Mouse (Mus musculus): ENCODE results near the gene Otud3. TPM values are rescaled to one million over a fixed set of nuclear protein-coding genes. Genes with fewer than 3 reads are reported as not detected.

Gene Otud3
- polyA plus RNA-seq, 1 experiment: 10.3 TPM

GRCm38 (mm10) chr4:138892655-138893054, 21.1 kb downstream of the Otud3 start:
- Histone ChIP-seq H3K4me3 (ENCODE audit: low read depth, low read length) (no peak overlapping the region), H3K27ac (ENCODE audit: insufficient read depth, low read depth, low read length) (no peak overlapping the region), H3K4me1 (ENCODE audit: control insufficient read depth, insufficient read depth, insufficient read length, low read length) (no peaks in the 10 kb centered on the region), H3K27me3 (ENCODE audit: control insufficient read depth, insufficient read depth, low read length) (no peaks in the 10 kb centered on the region), H3K36me3 (ENCODE audit: control insufficient read depth, insufficient read depth, low read length) (peaks cover 49% of the 10 kb centered on the region)
- TF ChIP-seq CTCF (IDR thresholded peaks at IDR 0.05; ENCODE audit: extremely low read depth, insufficient read length, insufficient replicate concordance, low read depth, low read length) (no peak), POLR2A (IDR thresholded peaks at IDR 0.05; ENCODE audit: low read depth, low read length) (no peak)
- 72% methylated on average over 6 of the region's 6 CpGs for WGBS

GRCm38 (mm10) chr4:138889635-138890034, 24.1 kb downstream of the Otud3 start:
- no peaks in the 10 kb centered on the region for H3K4me1 ChIP-seq (ENCODE audit: control insufficient read depth, insufficient read depth, insufficient read length, low read length)

GRCm38 (mm10) chr4:138889165-138889564, 24.6 kb downstream of the Otud3 start:
- no peaks in the 10 kb centered on the region for H3K27me3 ChIP-seq (ENCODE audit: control insufficient read depth, insufficient read depth, low read length)

More at GRCm38 (mm10) chr4:138889635-138890034, 24.1 kb downstream of the Otud3 start:
- Histone ChIP-seq H3K27me3 (ENCODE audit: control insufficient read depth, insufficient read depth, low read length) (no peaks in the 10 kb centered on the region), H3K36me3 (ENCODE audit: control insufficient read depth, insufficient read depth, low read length) (peaks cover 23% of the 10 kb centered on the region), H3K4me3 (ENCODE audit: low read depth, low read length) (no peak overlapping the region), H3K27ac (ENCODE audit: insufficient read depth, low read depth, low read length) (no peak overlapping the region)
- TF ChIP-seq CTCF (IDR thresholded peaks at IDR 0.05; ENCODE audit: extremely low read depth, insufficient read length, insufficient replicate concordance, low read depth, low read length) (no peak), POLR2A (IDR thresholded peaks at IDR 0.05; ENCODE audit: low read depth, low read length) (no peak)
- 52% methylated on average over 8 of the region's 8 CpGs for WGBS

DNA sequence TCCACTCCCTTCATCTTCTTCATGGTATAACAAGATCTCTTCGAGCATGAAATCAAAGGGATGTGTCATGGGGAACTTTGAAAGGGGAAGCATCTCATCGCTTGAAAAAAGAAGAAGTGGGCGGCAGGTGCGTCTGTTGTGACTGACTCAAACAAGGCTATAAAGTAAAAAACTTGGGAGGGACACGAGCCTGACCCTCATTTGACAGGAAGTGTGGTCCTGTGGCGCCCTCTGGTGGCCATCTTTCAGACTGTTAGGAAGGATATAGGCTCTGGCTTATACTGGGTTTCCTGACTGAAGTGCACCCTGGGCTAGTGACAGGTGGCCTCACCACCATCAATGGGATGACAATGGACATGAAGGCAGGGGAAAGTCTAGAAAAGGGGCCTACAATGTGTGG, 29.5 kb downstream of the Otud3 start:
- 11% methylated on average over 6 of the region's 6 CpGs for WGBS
- H3K27ac ChIP-seq (ENCODE audit: insufficient read depth, low read depth, low read length): no peak overlapping the region
- H3K27me3 ChIP-seq (ENCODE audit: control insufficient read depth, insufficient read depth, low read length): no peaks in the 10 kb centered on the region
- no peak overlapping the region for H3K4me3 ChIP-seq (ENCODE audit: low read depth, low read length)
- H3K36me3 ChIP-seq (ENCODE audit: control insufficient read depth, insufficient read depth, low read length): no peaks in the 10 kb centered on the region
- peak; percentile 90; the same call in 1 of the 2 replicates for TF ChIP-seq CTCF (IDR thresholded peaks at IDR 0.05; ENCODE audit: extremely low read depth, insufficient read length, insufficient replicate concordance, low read depth, low read length)
- TF ChIP-seq POLR2A (IDR thresholded peaks at IDR 0.05; ENCODE audit: low read depth, low read length): no peak
- peaks cover 11% of the 10 kb centered on the region; the same call in 1 of the 2 replicates for H3K4me1 ChIP-seq (ENCODE audit: control insufficient read depth, insufficient read depth, insufficient read length, low read length)

More at GRCm38 (mm10) chr4:138889165-138889564, 24.6 kb downstream of the Otud3 start:
- Histone ChIP-seq H3K4me3 (ENCODE audit: low read depth, low read length) (no peak overlapping the region), H3K27ac (ENCODE audit: insufficient read depth, low read depth, low read length) (no peak overlapping the region), H3K4me1 (ENCODE audit: control insufficient read depth, insufficient read depth, insufficient read length, low read length) (no peaks in the 10 kb centered on the region), H3K36me3 (ENCODE audit: control insufficient read depth, insufficient read depth, low read length) (peaks cover 18% of the 10 kb centered on the region)
- WGBS: 32% methylated on average over 7 of the region's 7 CpGs
- TF ChIP-seq POLR2A (IDR thresholded peaks at IDR 0.05; ENCODE audit: low read depth, low read length) (no peak), CTCF (IDR thresholded peaks at IDR 0.05; ENCODE audit: extremely low read depth, insufficient read length, insufficient replicate concordance, low read depth, low read length) (no peak)

DNA sequence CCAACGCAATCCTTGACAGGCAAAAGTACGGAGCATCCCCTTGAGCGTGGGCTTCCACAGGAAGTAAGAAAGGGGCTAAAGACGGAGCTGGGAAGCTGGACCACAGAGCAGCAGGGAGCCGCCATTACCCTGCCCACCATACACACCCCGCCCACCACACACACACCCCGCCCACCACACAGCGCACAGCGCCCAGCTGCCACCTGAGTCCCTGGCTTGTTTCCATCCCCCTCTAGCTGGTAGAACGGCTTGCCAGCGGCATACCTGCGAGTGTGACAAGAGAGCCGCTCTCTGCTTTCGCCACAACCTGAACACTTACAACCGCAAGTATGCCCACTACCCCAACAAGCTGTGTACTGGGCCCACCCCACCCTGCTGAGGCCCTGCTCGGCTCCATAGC, 31.6 kb downstream of the Otud3 start:
- H3K27me3 ChIP-seq (ENCODE audit: control insufficient read depth, insufficient read depth, low read length): no peaks in the 10 kb centered on the region
- H3K36me3 ChIP-seq (ENCODE audit: control insufficient read depth, insufficient read depth, low read length): no peaks in the 10 kb centered on the region
- H3K4me1 ChIP-seq (ENCODE audit: control insufficient read depth, insufficient read depth, insufficient read length, low read length): peaks cover 22% of the 10 kb centered on the region; the same call in 1 of the 2 replicates
- H3K27ac ChIP-seq (ENCODE audit: insufficient read depth, low read depth, low read length): no peak overlapping the region
- TF ChIP-seq CTCF (IDR thresholded peaks at IDR 0.05; ENCODE audit: extremely low read depth, insufficient read length, insufficient replicate concordance, low read depth, low read length) (no peak), POLR2A (IDR thresholded peaks at IDR 0.05; ENCODE audit: low read depth, low read length) (no peak)
- H3K4me3 ChIP-seq (ENCODE audit: low read depth, low read length): no peak overlapping the region
- 18% methylated on average over 16 of the region's 16 CpGs for WGBS

- Histone ChIP-seq H3K4me3 (ENCODE audit: low read depth, low read length) (no peak overlapping the region), H3K27ac (ENCODE audit: insufficient read depth, low read depth, low read length) (no peak overlapping the region), H3K4me1 (ENCODE audit: control insufficient read depth, insufficient read depth, insufficient read length, low read length) (peaks cover 24% of the 10 kb centered on the region; the same call in 1 of the 2 replicates), H3K36me3 (ENCODE audit: control insufficient read depth, insufficient read depth, low read length) (no peaks in the 10 kb centered on the region), H3K27me3 (ENCODE audit: control insufficient read depth, insufficient read depth, low read length) (no peaks in the 10 kb centered on the region)
- WGBS: 31% methylated on average over 7 of the region's 7 CpGs
- TF ChIP-seq CTCF (IDR thresholded peaks at IDR 0.05; ENCODE audit: extremely low read depth, insufficient read length, insufficient replicate concordance, low read depth, low read length): no peak
- TF ChIP-seq POLR2A (IDR thresholded peaks at IDR 0.05; ENCODE audit: low read depth, low read length): no peak
These were observed 32.7 kb downstream of the Otud3 start for GRCm38 (mm10) chr4:138880811-138881584.

GRCm38 (mm10) chr4:138879808-138880207, 33.9 kb downstream of the Otud3 start:
- Histone ChIP-seq H3K4me1 (ENCODE audit: control insufficient read depth, insufficient read depth, insufficient read length, low read length) (peaks cover 24% of the 10 kb centered on the region; the same call in 1 of the 2 replicates), H3K4me3 (ENCODE audit: low read depth, low read length) (no peak overlapping the region), H3K36me3 (ENCODE audit: control insufficient read depth, insufficient read depth, low read length) (no peaks in the 10 kb centered on the region), H3K27me3 (ENCODE audit: control insufficient read depth, insufficient read depth, low read length) (no peaks in the 10 kb centered on the region), H3K27ac (ENCODE audit: insufficient read depth, low read depth, low read length) (no peak overlapping the region)
- WGBS: 85% methylated on average over 11 of the region's 11 CpGs
- TF ChIP-seq POLR2A (IDR thresholded peaks at IDR 0.05; ENCODE audit: low read depth, low read length) (no peak), CTCF (IDR thresholded peaks at IDR 0.05; ENCODE audit: extremely low read depth, insufficient read length, insufficient replicate concordance, low read depth, low read length) (no peak)
